ENCODE assay signal across 7 mouse cellular contexts in the genomic region with DNA sequence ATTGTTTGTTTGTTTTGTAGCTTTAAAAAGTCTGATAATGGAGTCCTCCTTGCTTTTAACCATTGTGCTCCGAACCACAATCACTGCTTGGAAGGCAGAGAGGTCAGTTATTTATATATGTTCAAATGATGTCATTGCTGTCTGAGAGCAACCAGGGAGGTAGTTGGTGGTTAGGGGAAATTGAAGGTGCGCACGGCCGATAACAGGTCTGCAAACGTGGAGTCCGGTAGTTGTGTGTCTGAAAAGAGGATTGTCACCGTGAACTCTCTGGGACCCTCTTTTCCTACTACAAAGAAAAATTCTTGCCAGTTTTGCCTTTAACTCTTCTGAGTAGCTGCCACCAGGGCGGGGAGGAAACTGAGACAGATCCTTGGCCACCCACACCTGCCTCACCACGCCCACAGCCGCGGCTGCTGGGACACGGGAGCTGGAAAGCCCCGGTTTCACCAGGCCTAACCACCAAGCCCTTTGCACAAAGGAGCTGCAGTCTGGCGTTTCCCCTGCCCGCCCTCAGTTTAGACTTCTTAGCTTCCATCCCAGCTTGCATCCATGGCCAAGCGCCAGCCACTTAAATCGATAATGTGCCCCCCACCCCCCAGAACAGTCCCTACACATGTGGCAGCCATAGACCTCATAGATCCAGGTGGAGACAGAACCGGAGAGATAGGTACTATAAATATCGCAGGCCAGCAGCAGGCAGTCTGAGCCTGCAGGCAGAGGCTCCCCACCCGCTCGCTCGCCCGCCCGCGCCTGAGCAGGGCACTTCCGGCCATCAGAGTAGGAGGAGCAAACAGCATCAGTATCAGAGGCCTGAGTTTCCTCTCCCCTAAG.
DNase-seq lines count a peak whose midpoint lies in the region; ATAC-seq and TF ChIP-seq lines count a peak whose summit lies in the region.

No protein-coding gene starts in this region.

- H3K36me3 ChIP-seq in intestine, embryonic 15.5 days = no peaks in the 10 kb centered on the region
- H3K36me3 ChIP-seq in liver, embryonic 13.5 days = no peaks in the 10 kb centered on the region
- H3K36me3 ChIP-seq in stomach, postnatal 0 days (ENCODE audit: control insufficient read depth, insufficient read depth, low read length) = no peaks in the 10 kb centered on the region

- peaks cover 32% of the 10 kb centered on the region for H3K4me1 ChIP-seq in intestine, embryonic 15.5 days (replicated peaks)
- peaks cover 44% of the 10 kb centered on the region for H3K4me1 ChIP-seq in liver, embryonic 13.5 days (replicated peaks)
- H3K4me1 ChIP-seq in stomach, postnatal 0 days (replicated peaks; ENCODE audit: control insufficient read depth, insufficient read depth) = 0 out of 2 replicates have a peak, but pooled peaks cover 3% of the 10 kb centered on the region

- no peaks in the 10 kb centered on the region for H3K9me3 ChIP-seq in intestine, embryonic 15.5 days
- no peaks in the 10 kb centered on the region for H3K9me3 ChIP-seq in liver, embryonic 13.5 days (replicated peaks)
- no peaks in the 10 kb centered on the region for H3K9me3 ChIP-seq in stomach, postnatal 0 days (ENCODE audit: control insufficient read depth, low read length)

- no peaks in the 10 kb centered on the region for H3K27me3 ChIP-seq in intestine, embryonic 15.5 days (replicated peaks)
- H3K27me3 ChIP-seq in liver, embryonic 13.5 days = peaks cover 59% of the 10 kb centered on the region
- H3K27me3 ChIP-seq in stomach, postnatal 0 days (ENCODE audit: control insufficient read depth, insufficient read depth, low read length) = no peaks in the 10 kb centered on the region

- peak; percentile 43 for DNase-seq in MEL-GATA-1-ER (ENCODE audit: extremely low read depth, low read depth)
- peak; percentile 79 for DNase-seq in brain, embryonic 14.5 days (ENCODE audit: low read depth)
- DNase-seq in heart, adult 11 months = peak; percentile 98
- DNase-seq in liver, embryonic 13.5 days = no peak
- DNase-seq in stomach, postnatal 0 days (ENCODE audit: low spot score) = peak; percentile 79

- H3K4me3 ChIP-seq in intestine, embryonic 15.5 days (replicated peaks) = peak overlapping the region; percentile 28; the same call in 1 of the 2 replicates
- H3K4me3 ChIP-seq in liver, embryonic 13.5 days (replicated peaks) = peak overlapping the region; percentile 34
- peak overlapping the region; percentile 13; the same call in 1 of the 2 replicates for H3K4me3 ChIP-seq in stomach, postnatal 0 days (ENCODE audit: low read depth, low read length)

- peak; percentile 53; the same call in 1 of the 2 replicates for TF ChIP-seq POLR2A in brain, embryonic 14.5 days (IDR thresholded peaks at IDR 0.05; ENCODE audit: borderline replicate concordance, extremely low read depth, insufficient read depth, insufficient read length, poor library complexity, severe bottlenecking)

- TF ChIP-seq CTCF in brain, embryonic 14.5 days (IDR thresholded peaks at IDR 0.05; ENCODE audit: borderline replicate concordance, extremely low read depth, insufficient read depth, insufficient read length) = no peak
- no peak; the same call in 1 of the 2 replicates for TF ChIP-seq CTCF in stomach, postnatal 0 days (IDR thresholded peaks at IDR 0.05; ENCODE audit: low read depth)

- H3K4me2 ChIP-seq in intestine, embryonic 15.5 days (replicated peaks) = peak overlapping the region; percentile 72
- peak overlapping the region; percentile 73 for H3K4me2 ChIP-seq in liver, embryonic 13.5 days
- peak overlapping the region; percentile 51 for H3K4me2 ChIP-seq in stomach, postnatal 0 days (replicated peaks; ENCODE audit: low read depth)

- 22% methylated on average over 26 of the region's 26 CpGs for WGBS in intestine, embryonic 15.5 days
- WGBS in liver, embryonic 13.5 days (ENCODE audit: insufficient replicate concordance) = 6% methylated on average over 26 of the region's 26 CpGs
- WGBS in stomach, postnatal 0 days = 21% methylated on average over 26 of the region's 26 CpGs

- peak overlapping the region; percentile 64 for H3K27ac ChIP-seq in intestine, embryonic 15.5 days
- peak overlapping the region; percentile 69 for H3K27ac ChIP-seq in liver, embryonic 13.5 days
- peak overlapping the region; percentile 92 for H3K27ac ChIP-seq in stomach, postnatal 0 days (replicated peaks)

- H3K9ac ChIP-seq in intestine, embryonic 15.5 days = peak overlapping the region; percentile 39
- peak overlapping the region; percentile 36; the same call in 1 of the 2 replicates for H3K9ac ChIP-seq in liver, embryonic 13.5 days
- H3K9ac ChIP-seq in stomach, postnatal 0 days (ENCODE audit: low read length) = peak overlapping the region; percentile 48; the same call in 1 of the 2 replicates

- peak; percentile 73 for ATAC-seq in intestine, embryonic 15.5 days
- ATAC-seq in liver, embryonic 13.5 days (ENCODE audit: low read depth) = peak; percentile 52
- ATAC-seq in monocyte, adult 5-6 weeks (replicated peaks; ENCODE audit: insufficient number of reproducible peaks, low FRiP score, low TSS enrichment, poor library complexity, severe bottlenecking) = peak; percentile 7; the same call in 1 of the 2 replicates
- peak; percentile 75 for ATAC-seq in stomach, postnatal 0 days (ENCODE audit: low FRiP score, low TSS enrichment)

- no peak for TF ChIP-seq EP300 in stomach, postnatal 0 days (optimal IDR thresholded peaks at IDR 0.05)

Comparison
In these comparisons a context has a peak if more than half of its experiments do, and no peak if none do; other contexts are left out.
1. ATAC-seq: peak in every context shown above with its lines; median percentile 75 in stomach, postnatal 0 days; 73 in intestine, embryonic 15.5 days; 52 in liver, embryonic 13.5 days; 7 in monocyte, adult 5-6 weeks.